Mouse (Mus musculus): ENCODE measurements at regions not wholly inside any gene's neighbourhood (a gene's known extent, or its start where the extent isn't known, plus 50 kb on each side); places are given as distances from the start of the nearest gene placed in this dataset.

DNA sequence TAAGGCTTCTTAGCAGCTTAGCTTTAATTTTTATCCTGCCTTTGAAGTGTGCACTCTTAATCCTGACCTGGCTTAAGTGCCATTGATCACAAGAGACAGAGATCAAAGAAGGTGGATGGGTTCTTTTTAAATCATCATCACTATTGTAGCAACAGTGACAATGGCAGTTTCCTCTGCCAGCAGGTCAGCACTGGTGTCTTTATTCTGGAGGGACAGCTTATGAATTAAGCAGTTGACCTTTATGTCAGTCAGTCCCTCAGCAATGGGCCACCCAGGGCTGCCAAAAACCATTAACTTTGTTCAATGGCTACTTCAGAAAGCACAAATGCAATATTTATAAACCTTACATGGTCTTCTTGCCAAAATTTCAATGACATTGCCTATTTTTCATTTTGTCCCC lies 160.0 kb upstream of the Epha3 start:
- H3K4me3 ChIP-seq (ENCODE audit: insufficient read depth, poor library complexity, severe bottlenecking): no peak overlapping the region
- no peaks in the 10 kb centered on the region for H3K36me3 ChIP-seq (ENCODE audit: control insufficient read depth, insufficient read depth)
- no peak overlapping the region for H3ac ChIP-seq (ENCODE audit: control insufficient read depth, insufficient read length, low read depth)
- no peaks in the 10 kb centered on the region for H3K79me2 ChIP-seq (ENCODE audit: control insufficient read depth, insufficient read depth)
- no peaks in the 10 kb centered on the region for H3K79me3 ChIP-seq (ENCODE audit: low read depth)
- no peak for TF ChIP-seq MYOG (IDR thresholded peaks at IDR 0.05; ENCODE audit: control insufficient read depth, extremely low read depth, insufficient read length)
- no peak for TF ChIP-seq CEBPB (IDR thresholded peaks at IDR 0.05; ENCODE audit: low read depth)
- TF ChIP-seq MYOD1 (IDR thresholded peaks at IDR 0.05; ENCODE audit: control insufficient read depth, insufficient read length, low read depth): no peak
- TF ChIP-seq USF1 (IDR thresholded peaks at IDR 0.05; ENCODE audit: low read depth): no peak
- TF ChIP-seq MAX (IDR thresholded peaks at IDR 0.05): no peak
- no peak for TF ChIP-seq FOSL1 (IDR thresholded peaks at IDR 0.05; ENCODE audit: insufficient read depth, low read length, poor library complexity, severe bottlenecking)
- TF ChIP-seq CTCF (IDR thresholded peaks at IDR 0.05; ENCODE audit: control insufficient read depth, insufficient read depth, insufficient read length): no peak
- H3K27me3 ChIP-seq (ENCODE audit: control insufficient read depth, insufficient read depth, insufficient read length): no peaks in the 10 kb centered on the region

DNA sequence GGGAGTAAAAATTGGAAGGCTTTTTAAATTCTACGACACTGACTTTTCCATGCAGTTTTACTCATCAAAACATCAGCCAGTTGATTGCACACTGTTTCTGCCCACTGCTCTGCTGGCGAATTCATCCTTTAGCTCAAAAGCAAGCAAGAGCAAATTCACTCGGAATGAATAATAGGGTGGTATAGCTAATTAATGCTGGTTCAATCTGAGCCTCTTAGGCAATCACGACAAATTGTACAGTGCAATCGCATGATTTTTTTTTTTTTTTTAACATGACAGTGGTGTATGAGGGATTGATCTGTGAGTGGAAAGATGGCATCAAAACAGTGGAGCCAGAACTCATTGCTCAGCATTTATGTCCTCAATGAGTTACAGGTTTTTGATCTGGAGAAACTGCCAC lies 136.9 kb upstream of the Epha3 start:
- Histone ChIP-seq H3K36me3 (ENCODE audit: control insufficient read depth, insufficient read depth) (no peaks in the 10 kb centered on the region), H3K4me3 (ENCODE audit: insufficient read depth, poor library complexity, severe bottlenecking) (no peak overlapping the region), H3K27me3 (ENCODE audit: control insufficient read depth, insufficient read depth, insufficient read length) (no peaks in the 10 kb centered on the region), H3K79me3 (ENCODE audit: low read depth) (no peaks in the 10 kb centered on the region), H3ac (ENCODE audit: control insufficient read depth, insufficient read length, low read depth) (no peak overlapping the region), H3K79me2 (ENCODE audit: control insufficient read depth, insufficient read depth) (no peaks in the 10 kb centered on the region)
- TF ChIP-seq CTCF (IDR thresholded peaks at IDR 0.05; ENCODE audit: control insufficient read depth, insufficient read depth, insufficient read length) (no peak), MYOD1 (IDR thresholded peaks at IDR 0.05; ENCODE audit: control insufficient read depth, insufficient read length, low read depth) (no peak), CEBPB (IDR thresholded peaks at IDR 0.05; ENCODE audit: low read depth) (no peak), MYOG (IDR thresholded peaks at IDR 0.05; ENCODE audit: control insufficient read depth, extremely low read depth, insufficient read length) (no peak), MAX (IDR thresholded peaks at IDR 0.05) (no peak), USF1 (IDR thresholded peaks at IDR 0.05; ENCODE audit: low read depth) (no peak), FOSL1 (IDR thresholded peaks at IDR 0.05; ENCODE audit: insufficient read depth, low read length, poor library complexity, severe bottlenecking) (no peak)

DNA sequence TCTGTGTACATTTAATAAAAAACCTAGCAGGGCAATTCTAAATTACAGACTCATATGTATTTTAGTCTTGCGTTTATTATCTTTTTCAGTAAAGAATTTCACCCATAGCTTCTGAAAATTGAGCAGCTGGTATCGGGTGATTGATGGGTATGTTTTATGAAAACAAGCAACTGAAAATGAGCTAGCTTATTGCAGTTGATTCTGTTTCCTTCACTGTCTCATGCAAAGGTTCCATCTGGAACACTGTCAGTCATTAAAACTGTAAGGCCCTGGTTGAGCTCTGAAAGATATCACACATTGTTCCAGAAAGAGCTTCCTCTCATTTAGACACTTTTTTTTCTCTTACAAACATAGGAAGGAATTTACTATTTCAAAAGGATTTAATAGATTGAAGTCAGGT lies 103.4 kb upstream of the Epha3 start:
- no peaks in the 10 kb centered on the region for H3K79me2 ChIP-seq (ENCODE audit: control insufficient read depth, insufficient read depth)
- H3K79me3 ChIP-seq (ENCODE audit: low read depth): no peaks in the 10 kb centered on the region
- no peak overlapping the region for H3ac ChIP-seq (ENCODE audit: control insufficient read depth, insufficient read length, low read depth)
- no peak overlapping the region for H3K4me3 ChIP-seq (ENCODE audit: insufficient read depth, poor library complexity, severe bottlenecking)
- no peaks in the 10 kb centered on the region for H3K36me3 ChIP-seq (ENCODE audit: control insufficient read depth, insufficient read depth)
- TF ChIP-seq FOSL1 (IDR thresholded peaks at IDR 0.05; ENCODE audit: insufficient read depth, low read length, poor library complexity, severe bottlenecking) (no peak), USF1 (IDR thresholded peaks at IDR 0.05; ENCODE audit: low read depth) (no peak), CTCF (IDR thresholded peaks at IDR 0.05; ENCODE audit: control insufficient read depth, insufficient read depth, insufficient read length) (no peak), MAX (IDR thresholded peaks at IDR 0.05) (no peak), CEBPB (IDR thresholded peaks at IDR 0.05; ENCODE audit: low read depth) (no peak), MYOG (IDR thresholded peaks at IDR 0.05; ENCODE audit: control insufficient read depth, extremely low read depth, insufficient read length) (no peak), MYOD1 (IDR thresholded peaks at IDR 0.05; ENCODE audit: control insufficient read depth, insufficient read length, low read depth) (no peak)
- H3K27me3 ChIP-seq (ENCODE audit: control insufficient read depth, insufficient read depth, insufficient read length): no peaks in the 10 kb centered on the region

DNA sequence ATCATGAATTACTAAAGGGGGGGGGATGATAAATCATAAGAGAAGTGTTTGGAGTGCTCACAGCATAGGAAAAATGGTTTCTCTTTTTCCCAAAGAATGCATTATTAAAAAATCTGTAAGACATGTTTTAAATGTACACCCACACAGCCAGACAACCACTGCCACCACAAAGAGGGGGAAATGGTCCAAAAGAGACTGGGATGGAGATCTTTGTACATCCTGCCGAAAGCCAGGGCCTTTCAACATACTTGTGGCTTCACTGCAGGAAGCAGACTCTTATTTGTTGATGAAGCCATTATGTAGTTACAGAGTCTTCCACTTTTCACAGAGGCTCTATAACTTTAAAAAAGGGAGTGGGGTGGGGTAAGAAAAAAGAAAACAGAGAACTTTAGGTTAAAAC lies 96.8 kb upstream of the Epha3 start:
- no peaks in the 10 kb centered on the region for H3K79me3 ChIP-seq (ENCODE audit: low read depth)
- H3ac ChIP-seq (ENCODE audit: control insufficient read depth, insufficient read length, low read depth): no peak overlapping the region
- no peaks in the 10 kb centered on the region for H3K36me3 ChIP-seq (ENCODE audit: control insufficient read depth, insufficient read depth)
- H3K27me3 ChIP-seq (ENCODE audit: control insufficient read depth, insufficient read depth, insufficient read length): no peaks in the 10 kb centered on the region
- no peaks in the 10 kb centered on the region for H3K79me2 ChIP-seq (ENCODE audit: control insufficient read depth, insufficient read depth)
- no peak overlapping the region for H3K4me3 ChIP-seq (ENCODE audit: insufficient read depth, poor library complexity, severe bottlenecking)
- TF ChIP-seq CTCF (IDR thresholded peaks at IDR 0.05; ENCODE audit: control insufficient read depth, insufficient read depth, insufficient read length): no peak
- TF ChIP-seq CEBPB (IDR thresholded peaks at IDR 0.05; ENCODE audit: low read depth): peak; percentile 64

DNA sequence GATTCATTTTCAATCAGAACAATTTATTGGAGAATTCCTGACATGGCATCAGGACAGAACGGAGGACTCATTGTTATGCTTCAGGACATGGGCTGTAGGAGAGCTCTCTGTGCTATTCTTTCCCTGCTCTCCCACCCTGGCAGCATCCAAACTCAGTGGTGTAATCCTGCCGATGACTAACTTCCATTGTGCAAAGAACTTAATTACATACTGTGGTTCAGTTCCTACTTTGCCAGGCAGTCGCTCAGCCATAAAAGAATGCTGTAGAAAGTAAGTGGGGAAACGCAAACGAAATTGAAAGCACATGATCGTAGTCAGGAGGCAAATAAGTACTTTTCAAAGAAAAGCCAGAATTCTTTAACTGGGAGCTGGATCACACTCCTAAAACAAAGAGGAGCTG lies 94.2 kb upstream of the Epha3 start:
- TF ChIP-seq CEBPB (IDR thresholded peaks at IDR 0.05; ENCODE audit: low read depth): peak; percentile 82
- TF ChIP-seq MAX (IDR thresholded peaks at IDR 0.05): peak; percentile 69
- TF ChIP-seq USF1 (IDR thresholded peaks at IDR 0.05; ENCODE audit: low read depth): peak; percentile 32
- TF ChIP-seq FOSL1 (IDR thresholded peaks at IDR 0.05; ENCODE audit: insufficient read depth, low read length, poor library complexity, severe bottlenecking): no peak
- Histone ChIP-seq H3K79me3 (ENCODE audit: low read depth) (no peaks in the 10 kb centered on the region), H3K36me3 (ENCODE audit: control insufficient read depth, insufficient read depth) (no peaks in the 10 kb centered on the region), H3K79me2 (ENCODE audit: control insufficient read depth, insufficient read depth) (no peaks in the 10 kb centered on the region), H3K4me3 (ENCODE audit: insufficient read depth, poor library complexity, severe bottlenecking) (peak overlapping the region; percentile 3), H3ac (ENCODE audit: control insufficient read depth, insufficient read length, low read depth) (no peak overlapping the region), H3K27me3 (ENCODE audit: control insufficient read depth, insufficient read depth, insufficient read length) (no peaks in the 10 kb centered on the region)

DNA sequence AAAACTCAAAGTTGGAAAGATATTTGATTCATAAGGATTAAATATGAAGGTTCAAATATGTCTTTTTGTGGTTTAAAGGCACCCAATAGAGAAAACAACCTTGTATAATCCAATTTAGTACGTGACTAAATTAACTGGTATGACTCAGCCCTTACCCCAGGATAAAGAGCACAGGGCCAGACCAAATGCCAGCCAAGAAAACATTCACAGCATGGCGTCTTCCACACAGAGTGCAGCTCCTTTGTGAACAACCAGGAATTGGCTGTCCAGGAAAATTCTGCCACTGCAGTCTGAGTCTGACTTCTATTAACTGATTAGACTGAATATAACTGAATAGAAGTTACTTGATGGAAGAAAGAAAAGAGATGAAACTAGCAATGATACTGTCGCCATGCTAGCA lies 61.2 kb upstream of the Epha3 start:
- Histone ChIP-seq H3K4me3 (ENCODE audit: insufficient read depth, poor library complexity, severe bottlenecking) (no peak overlapping the region), H3K79me3 (ENCODE audit: low read depth) (no peaks in the 10 kb centered on the region), H3K36me3 (ENCODE audit: control insufficient read depth, insufficient read depth) (no peaks in the 10 kb centered on the region), H3K79me2 (ENCODE audit: control insufficient read depth, insufficient read depth) (no peaks in the 10 kb centered on the region), H3K27me3 (ENCODE audit: control insufficient read depth, insufficient read depth, insufficient read length) (no peaks in the 10 kb centered on the region), H3ac (ENCODE audit: control insufficient read depth, insufficient read length, low read depth) (no peak overlapping the region)
- TF ChIP-seq MAX (IDR thresholded peaks at IDR 0.05) (no peak), MYOG (IDR thresholded peaks at IDR 0.05; ENCODE audit: control insufficient read depth, extremely low read depth, insufficient read length) (no peak)

Measured in C2C12 (cell line).